Mouse (Mus musculus) stomach, embryonic 16.5 days (tissue): ENCODE results near the gene Ccnd3. TPM values are rescaled to one million over a fixed set of nuclear protein-coding genes. Genes with fewer than 3 reads are reported as not detected.

ENCODE experiments used
- ATAC-seq: fragments of 200-750 bp; cut with Nextera tagmentation; 2 replicates; pipeline ENCODE4 v1.8.0; 2017; ENCODE audit warnings: moderate number of reproducible peaks, moderate TSS enrichment; ENCODE audit not compliant: insufficient read depth, low FRiP score
- H3K27ac ChIP-seq: fragments of 300-500 bp; sonication (generic); 2 replicates; pipeline ENCODE4 v1.5.1; 2014; ENCODE audit warnings: low read length
- H3K27me3 ChIP-seq: fragments of 300-500 bp; sonication (generic); 2 replicates; pipeline ENCODE4 v1.6.1; 2014; ENCODE audit warnings: low read length, control low read depth, mixed read lengths; ENCODE audit not compliant: control insufficient read depth, insufficient read depth
- H3K36me3 ChIP-seq: fragments of 300-500 bp; sonication (generic); 2 replicates; pipeline ENCODE4 v1.6.1; 2014; ENCODE audit warnings: low read length; ENCODE audit not compliant: control insufficient read depth, insufficient read depth
- H3K4me1 ChIP-seq: fragments of 300-500 bp; sonication (generic); 2 replicates; pipeline ENCODE4 v1.6.1; 2014; ENCODE audit warnings: low read length, control low read depth, mixed read lengths; ENCODE audit not compliant: control insufficient read depth, insufficient read depth
- H3K4me2 ChIP-seq: fragments of 300-500 bp; sonication (generic); 2 replicates; pipeline ENCODE4 v1.6.1; 2014; ENCODE audit warnings: low read depth, low read length, mixed read lengths
- H3K4me3 ChIP-seq: fragments of 300-500 bp; sonication (generic); replicated peaks from 2 replicates; pipeline ENCODE4 v1.5.1; 2014; ENCODE audit warnings: mild to moderate bottlenecking, low read length
- H3K9ac ChIP-seq: fragments of 300-500 bp; sonication (generic); 2 replicates; pipeline ENCODE4 v1.6.1; 2014; ENCODE audit warnings: low read length
- H3K9me3 ChIP-seq: fragments of 300-500 bp; sonication (generic); replicated peaks from 2 replicates; pipeline ENCODE4 v1.6.1; 2016; ENCODE audit warnings: low read length, control low read depth; ENCODE audit not compliant: control insufficient read depth
- WGBS: fragments of 180-500 bp; shearing (Covaris S2); extraction: QIAGEN DNeasy Blood & Tissue Kit; methylation state at CpG from one replicate; pipeline ENCODE4 v1.1.7; 2014; 5-methylcytosine and 5-hydroxymethylcytosine counted together
- polyA plus RNA-seq: library from polyadenylated mRNA; unstranded; fragments of >200 nt; fragmentation: Nextera tagmentation; extraction: Ambion mirVana; gene quantifications from 2 replicates; pipeline ENCODE4 v1.2.1, GENCODE M21; 2015

The Ccnd3 gene
- polyA plus RNA-seq, 1 experiment from 2014 or later = 340 TPM

GRCm38 (mm10) chr17:47602289-47602688 lies 97.4 kb downstream of the Ccnd3 start:
- H3K36me3 ChIP-seq = peaks cover 25% of the 10 kb centered on the region
- H3K9ac ChIP-seq = no peak overlapping the region
- ATAC-seq = no peak
- WGBS = 88% methylated on average over 11 of the region's 11 CpGs
- no peak overlapping the region for H3K4me3 ChIP-seq
- H3K4me2 ChIP-seq = no peak overlapping the region
- H3K4me1 ChIP-seq = peaks cover 12% of the 10 kb centered on the region
- H3K9me3 ChIP-seq = no peaks in the 10 kb centered on the region
- no peak overlapping the region for H3K27ac ChIP-seq
- H3K27me3 ChIP-seq = no peaks in the 10 kb centered on the region

- Histone ChIP-seq H3K27ac (no peak overlapping the region), H3K4me3 (no peak overlapping the region), H3K36me3 (peaks cover 11% of the 10 kb centered on the region), H3K9me3 (no peaks in the 10 kb centered on the region), H3K4me1 (0 out of 2 replicates have a peak, but pooled peaks cover 6% of the 10 kb centered on the region), H3K4me2 (no peak overlapping the region), H3K27me3 (no peaks in the 10 kb centered on the region), H3K9ac (no peak overlapping the region)
- WGBS = 73% methylated on average over 5 of the region's 5 CpGs
- ATAC-seq = no peak
Observed at GRCm38 (mm10) chr17:47606220-47606619, 101.4 kb downstream of the Ccnd3 start.

GRCm38 (mm10) chr17:47609182-47609581 lies 104.3 kb downstream of the Ccnd3 start:
- Histone ChIP-seq H3K4me1 (peaks cover 17% of the 10 kb centered on the region), H3K27ac (no peak overlapping the region), H3K36me3 (0 out of 2 replicates have a peak, but pooled peaks cover 2% of the 10 kb centered on the region), H3K9ac (no peak overlapping the region), H3K4me2 (no peak overlapping the region), H3K9me3 (no peaks in the 10 kb centered on the region), H3K27me3 (no peaks in the 10 kb centered on the region), H3K4me3 (no peak overlapping the region)
- ATAC-seq = no peak
- WGBS = 88% methylated on average over 4 of the region's 4 CpGs

- Histone ChIP-seq H3K27ac (peak within 1 kb of the TSS; percentile 80), H3K4me2 (peak within 1 kb of the TSS; percentile 87), H3K36me3 (no peaks in the 10 kb centered on the region), H3K9ac (peak within 1 kb of the TSS; percentile 85), H3K4me1 (peaks cover 17% of the 10 kb centered on the region), H3K9me3 (no peaks in the 10 kb centered on the region), H3K27me3 (no peaks in the 10 kb centered on the region), H3K4me3 (peak within 1 kb of the TSS; percentile 90)
- peak; percentile 95 for ATAC-seq
- under 1% methylated on average over 59 of the region's 59 CpGs for WGBS
Observed at GRCm38 (mm10) chr17:47610849-47611660, 106.2 kb downstream of the Ccnd3 start, which contains the start of the genes Bysl, Med20 and Gm20517. TSS of gene Bysl (minus strand) at chr17:47611492. TSS of gene Med20 (plus strand) at chr17:47611582. TSS of gene Gm20517 (plus strand) at chr17:47611589.

GRCm38 (mm10) chr17:47611661-47611982 lies 106.8 kb downstream of the Ccnd3 start:
- no peaks in the 10 kb centered on the region for H3K9me3 ChIP-seq
- WGBS = 0% methylated on average over 13 of the region's 13 CpGs
- peak overlapping the region; percentile 49; the same call in 1 of the 2 replicates for H3K27ac ChIP-seq
- no peak for ATAC-seq
- peak overlapping the region; percentile 85 for H3K9ac ChIP-seq
- H3K4me3 ChIP-seq = peak overlapping the region; percentile 90
- H3K36me3 ChIP-seq = no peaks in the 10 kb centered on the region
- H3K4me2 ChIP-seq = peak overlapping the region; percentile 87
- peaks cover 17% of the 10 kb centered on the region for H3K4me1 ChIP-seq
- no peaks in the 10 kb centered on the region for H3K27me3 ChIP-seq

GRCm38 (mm10) chr17:47614018-47614417 lies 109.2 kb downstream of the Ccnd3 start:
- Histone ChIP-seq H3K27ac (no peak overlapping the region), H3K4me3 (no peak overlapping the region), H3K36me3 (peaks cover 7% of the 10 kb centered on the region; the same call in 1 of the 2 replicates), H3K9me3 (no peaks in the 10 kb centered on the region), H3K9ac (no peak overlapping the region), H3K27me3 (no peaks in the 10 kb centered on the region), H3K4me1 (peaks cover 17% of the 10 kb centered on the region), H3K4me2 (no peak overlapping the region)
- WGBS = 82% methylated on average over 1 of the region's 1 CpGs
- no peak for ATAC-seq

GRCm38 (mm10) chr17:47616119-47616518 lies 111.3 kb downstream of the Ccnd3 start:
- Histone ChIP-seq H3K36me3 (peaks cover 9% of the 10 kb centered on the region; the same call in 1 of the 2 replicates), H3K4me3 (no peak overlapping the region)

GRCm38 (mm10) chr17:47616652-47617051 lies 111.8 kb downstream of the Ccnd3 start:
- Histone ChIP-seq H3K9me3 (no peaks in the 10 kb centered on the region), H3K4me3 (no peak overlapping the region), H3K4me2 (no peak overlapping the region), H3K36me3 (peaks cover 9% of the 10 kb centered on the region; the same call in 1 of the 2 replicates), H3K27me3 (no peaks in the 10 kb centered on the region), H3K9ac (no peak overlapping the region), H3K27ac (no peak overlapping the region), H3K4me1 (peaks cover 11% of the 10 kb centered on the region)
- 88% methylated on average over 4 of the region's 4 CpGs for WGBS
- no peak for ATAC-seq

More at GRCm38 (mm10) chr17:47616119-47616518, 111.3 kb downstream of the Ccnd3 start:
- no peaks in the 10 kb centered on the region for H3K27me3 ChIP-seq
- no peak overlapping the region for H3K9ac ChIP-seq
- no peak for ATAC-seq
- H3K27ac ChIP-seq = no peak overlapping the region
- no peaks in the 10 kb centered on the region for H3K9me3 ChIP-seq
- H3K4me1 ChIP-seq = peaks cover 11% of the 10 kb centered on the region
- H3K4me2 ChIP-seq = no peak overlapping the region
- WGBS = 94% methylated on average over 8 of the region's 8 CpGs

GRCm38 (mm10) chr17:47617605-47618307 lies 112.9 kb downstream of the Ccnd3 start:
- WGBS = 93% methylated on average over 9 of the region's 9 CpGs
- no peak for ATAC-seq
- Histone ChIP-seq H3K27ac (no peak overlapping the region), H3K4me1 (peaks cover 3% of the 10 kb centered on the region), H3K27me3 (no peaks in the 10 kb centered on the region), H3K36me3 (peaks cover 9% of the 10 kb centered on the region; the same call in 1 of the 2 replicates), H3K9me3 (no peaks in the 10 kb centered on the region), H3K4me2 (no peak overlapping the region), H3K4me3 (no peak overlapping the region), H3K9ac (no peak overlapping the region)
